Mouse (Mus musculus): ENCODE results near the gene Pgm2l1. TPM values are rescaled to one million over a fixed set of nuclear protein-coding genes. Genes with fewer than 3 reads are reported as not detected.

Gene Pgm2l1
- polyA plus RNA-seq (2012; fragmentation: generic; extraction: Trizol): 0.90 TPM
- long read RNA-seq, experiment 1, partial matches to known transcripts: 0 of 2 reads
- long read RNA-seq, experiment 1, other reads (novel, unspliced or antisense): 2 of 2 reads
- long read RNA-seq, experiment 2, full-length matches to known transcripts: 2 of 4 reads
- long read RNA-seq, experiment 2, partial matches to known transcripts: 1 of 4 reads
- long read RNA-seq, experiment 2, other reads (novel, unspliced or antisense): 1 of 4 reads

- Histone ChIP-seq H3K4me3 (ENCODE audit: insufficient read depth, poor library complexity, severe bottlenecking) (peak within 1 kb of the TSS; percentile 49), H3ac (ENCODE audit: control insufficient read depth, insufficient read length, low read depth) (peak within 1 kb of the TSS; percentile 70), H3K79me2 (ENCODE audit: control insufficient read depth, insufficient read depth) (no peaks in the 10 kb centered on the region), H3K27me3 (ENCODE audit: control insufficient read depth, insufficient read depth, insufficient read length) (no peaks in the 10 kb centered on the region), H3K79me3 (ENCODE audit: low read depth) (no peaks in the 10 kb centered on the region), H3K36me3 (ENCODE audit: control insufficient read depth, insufficient read depth) (no peaks in the 10 kb centered on the region)
- peak; percentile 20 for TF ChIP-seq USF1 (IDR thresholded peaks at IDR 0.05; ENCODE audit: low read depth)
- no peak for TF ChIP-seq CTCF (IDR thresholded peaks at IDR 0.05; ENCODE audit: control insufficient read depth, insufficient read depth, insufficient read length)
- TF ChIP-seq FOSL1 (IDR thresholded peaks at IDR 0.05; ENCODE audit: insufficient read depth, low read length, poor library complexity, severe bottlenecking): no peak
These were observed at the start of gene Pgm2l1 for GRCm38 (mm10) chr7:100227158-100227875. Gene Pgm2l1, plus strand, starts transcription at chr7:100227394.

- H3ac ChIP-seq (ENCODE audit: control insufficient read depth, insufficient read length, low read depth): no peak overlapping the region
- TF ChIP-seq MAX (IDR thresholded peaks at IDR 0.05): no peak
- no peak for TF ChIP-seq CTCF (IDR thresholded peaks at IDR 0.05; ENCODE audit: control insufficient read depth, insufficient read depth, insufficient read length)
- no peak for TF ChIP-seq MYOD1 (IDR thresholded peaks at IDR 0.05; ENCODE audit: control insufficient read depth, insufficient read length, low read depth)
- no peak for TF ChIP-seq FOSL1 (IDR thresholded peaks at IDR 0.05; ENCODE audit: insufficient read depth, low read length, poor library complexity, severe bottlenecking)
- TF ChIP-seq MYOG (IDR thresholded peaks at IDR 0.05; ENCODE audit: control insufficient read depth, extremely low read depth, insufficient read length): no peak
- TF ChIP-seq CEBPB (IDR thresholded peaks at IDR 0.05; ENCODE audit: low read depth): no peak
- H3K36me3 ChIP-seq (ENCODE audit: control insufficient read depth, insufficient read depth): no peaks in the 10 kb centered on the region
- H3K4me3 ChIP-seq (ENCODE audit: insufficient read depth, poor library complexity, severe bottlenecking): no peak overlapping the region
- no peaks in the 10 kb centered on the region for H3K27me3 ChIP-seq (ENCODE audit: control insufficient read depth, insufficient read depth, insufficient read length)
- no peaks in the 10 kb centered on the region for H3K79me2 ChIP-seq (ENCODE audit: control insufficient read depth, insufficient read depth)
- no peaks in the 10 kb centered on the region for H3K79me3 ChIP-seq (ENCODE audit: low read depth)
These were observed 48.9 kb upstream of the Pgm2l1 start for GRCm38 (mm10) chr7:100178016-100178890.

- Histone ChIP-seq H3K27me3 (ENCODE audit: control insufficient read depth, insufficient read depth, insufficient read length) (no peaks in the 10 kb centered on the region), H3K79me3 (ENCODE audit: low read depth) (no peaks in the 10 kb centered on the region), H3K79me2 (ENCODE audit: control insufficient read depth, insufficient read depth) (no peaks in the 10 kb centered on the region), H3K36me3 (ENCODE audit: control insufficient read depth, insufficient read depth) (no peaks in the 10 kb centered on the region), H3K4me3 (ENCODE audit: insufficient read depth, poor library complexity, severe bottlenecking) (no peak overlapping the region), H3ac (ENCODE audit: control insufficient read depth, insufficient read length, low read depth) (no peak overlapping the region)
- TF ChIP-seq FOSL1 (IDR thresholded peaks at IDR 0.05; ENCODE audit: insufficient read depth, low read length, poor library complexity, severe bottlenecking) (no peak), MAX (IDR thresholded peaks at IDR 0.05) (no peak), MYOD1 (IDR thresholded peaks at IDR 0.05; ENCODE audit: control insufficient read depth, insufficient read length, low read depth) (no peak), USF1 (IDR thresholded peaks at IDR 0.05; ENCODE audit: low read depth) (no peak), CEBPB (IDR thresholded peaks at IDR 0.05; ENCODE audit: low read depth) (no peak), MYOG (IDR thresholded peaks at IDR 0.05; ENCODE audit: control insufficient read depth, extremely low read depth, insufficient read length) (no peak), CTCF (IDR thresholded peaks at IDR 0.05; ENCODE audit: control insufficient read depth, insufficient read depth, insufficient read length) (no peak)
These were observed 48.3 kb upstream of the Pgm2l1 start for GRCm38 (mm10) chr7:100178891-100179233.

- Histone ChIP-seq H3K27me3 (ENCODE audit: control insufficient read depth, insufficient read depth, insufficient read length) (no peaks in the 10 kb centered on the region), H3K4me3 (ENCODE audit: insufficient read depth, poor library complexity, severe bottlenecking) (no peak overlapping the region)
These were observed 47.8 kb upstream of the Pgm2l1 start for GRCm38 (mm10) chr7:100179394-100179793.

GRCm38 (mm10) chr7:100179836-100180407, 47.3 kb upstream of the Pgm2l1 start:
- Histone ChIP-seq H3ac (ENCODE audit: control insufficient read depth, insufficient read length, low read depth) (no peak overlapping the region), H3K36me3 (ENCODE audit: control insufficient read depth, insufficient read depth) (no peaks in the 10 kb centered on the region), H3K79me2 (ENCODE audit: control insufficient read depth, insufficient read depth) (no peaks in the 10 kb centered on the region), H3K27me3 (ENCODE audit: control insufficient read depth, insufficient read depth, insufficient read length) (no peaks in the 10 kb centered on the region), H3K4me3 (ENCODE audit: insufficient read depth, poor library complexity, severe bottlenecking) (no peak overlapping the region), H3K79me3 (ENCODE audit: low read depth) (no peaks in the 10 kb centered on the region)
- TF ChIP-seq MYOG (IDR thresholded peaks at IDR 0.05; ENCODE audit: control insufficient read depth, extremely low read depth, insufficient read length): no peak
- TF ChIP-seq MYOD1 (IDR thresholded peaks at IDR 0.05; ENCODE audit: control insufficient read depth, insufficient read length, low read depth): no peak
- TF ChIP-seq MAX (IDR thresholded peaks at IDR 0.05): no peak
- no peak for TF ChIP-seq FOSL1 (IDR thresholded peaks at IDR 0.05; ENCODE audit: insufficient read depth, low read length, poor library complexity, severe bottlenecking)
- no peak for TF ChIP-seq CEBPB (IDR thresholded peaks at IDR 0.05; ENCODE audit: low read depth)
- TF ChIP-seq USF1 (IDR thresholded peaks at IDR 0.05; ENCODE audit: low read depth): no peak
- no peak for TF ChIP-seq CTCF (IDR thresholded peaks at IDR 0.05; ENCODE audit: control insufficient read depth, insufficient read depth, insufficient read length)

More at GRCm38 (mm10) chr7:100179394-100179793, 47.8 kb upstream of the Pgm2l1 start:
- TF ChIP-seq MAX (IDR thresholded peaks at IDR 0.05): no peak
- TF ChIP-seq USF1 (IDR thresholded peaks at IDR 0.05; ENCODE audit: low read depth): no peak
- no peak for TF ChIP-seq CEBPB (IDR thresholded peaks at IDR 0.05; ENCODE audit: low read depth)
- TF ChIP-seq FOSL1 (IDR thresholded peaks at IDR 0.05; ENCODE audit: insufficient read depth, low read length, poor library complexity, severe bottlenecking): no peak
- no peak for TF ChIP-seq MYOD1 (IDR thresholded peaks at IDR 0.05; ENCODE audit: control insufficient read depth, insufficient read length, low read depth)
- TF ChIP-seq CTCF (IDR thresholded peaks at IDR 0.05; ENCODE audit: control insufficient read depth, insufficient read depth, insufficient read length): no peak
- no peak for TF ChIP-seq MYOG (IDR thresholded peaks at IDR 0.05; ENCODE audit: control insufficient read depth, extremely low read depth, insufficient read length)
- no peaks in the 10 kb centered on the region for H3K36me3 ChIP-seq (ENCODE audit: control insufficient read depth, insufficient read depth)
- H3K79me2 ChIP-seq (ENCODE audit: control insufficient read depth, insufficient read depth): no peaks in the 10 kb centered on the region
- H3K79me3 ChIP-seq (ENCODE audit: low read depth): no peaks in the 10 kb centered on the region
- H3ac ChIP-seq (ENCODE audit: control insufficient read depth, insufficient read length, low read depth): no peak overlapping the region
